Mouse (Mus musculus) heart, embryonic 11.5 days (tissue): Measurements from ENCODE around the gene Tmprss9. TPM values are rescaled to one million over a fixed set of nuclear protein-coding genes. Genes with fewer than 3 reads are reported as not detected.

ENCODE experiments used
- ATAC-seq: fragments of 200-750 bp; cut with Nextera tagmentation; replicated peaks from 2 replicates; pipeline ENCODE4 v1.8.0; 2017; ENCODE audit warnings: moderate library complexity; ENCODE audit not compliant: insufficient number of reproducible peaks, low FRiP score, low TSS enrichment
- H3K27ac ChIP-seq: fragments of 300-500 bp; sonication (generic); 2 replicates; pipeline ENCODE4 v1.5.1; 2014; ENCODE audit warnings: mild to moderate bottlenecking, low read depth, low read length
- H3K27me3 ChIP-seq: fragments of 300-500 bp; sonication (generic); 2 replicates; pipeline ENCODE4 v1.6.1; 2014; ENCODE audit warnings: mild to moderate bottlenecking, low read length, mixed read lengths; ENCODE audit not compliant: control insufficient read depth, insufficient read depth
- H3K36me3 ChIP-seq: fragments of 300-500 bp; sonication (generic); 2 replicates; pipeline ENCODE4 v1.6.1; 2014; ENCODE audit warnings: mild to moderate bottlenecking, low read length, moderate library complexity, mixed read lengths; ENCODE audit not compliant: control insufficient read depth, insufficient read depth
- H3K4me1 ChIP-seq: fragments of 300-500 bp; sonication (generic); 2 replicates; pipeline ENCODE4 v1.6.1; 2014; ENCODE audit warnings: low read length; ENCODE audit not compliant: control insufficient read depth, insufficient read depth
- H3K4me2 ChIP-seq: fragments of 300-500 bp; sonication (generic); 2 replicates; pipeline ENCODE4 v1.6.1; 2014; ENCODE audit warnings: mild to moderate bottlenecking, moderate library complexity
- H3K4me3 ChIP-seq: fragments of 300-500 bp; sonication (generic); 2 replicates; pipeline ENCODE4 v1.5.1; 2014; ENCODE audit warnings: low read depth, low read length
- H3K9ac ChIP-seq: fragments of 300-500 bp; sonication (generic); 2 replicates; pipeline ENCODE4 v1.6.1; 2014; ENCODE audit warnings: mild to moderate bottlenecking, low read depth, low read length, moderate library complexity
- H3K9me3 ChIP-seq: fragments of 300-500 bp; sonication (generic); replicated peaks from 2 replicates; pipeline ENCODE4 v1.6.1; 2016; ENCODE audit warnings: low read length; ENCODE audit not compliant: control insufficient read depth
- WGBS: fragments of 180-500 bp; shearing (Covaris S2); extraction: QIAGEN DNeasy Blood & Tissue Kit; methylation state at CpG from one replicate; pipeline ENCODE4 v1.1.7; 2014; ENCODE audit not compliant: insufficient replicate concordance; 5-methylcytosine and 5-hydroxymethylcytosine counted together
- polyA plus RNA-seq: library from polyadenylated mRNA; unstranded; fragments of >200 nt; fragmentation: Nextera tagmentation; extraction: Ambion mirVana; gene quantifications from 2 replicates; pipeline ENCODE4 v1.2.1, GENCODE M21; 2014

Gene Tmprss9
- polyA plus RNA-seq, 1 experiment from 2014 or later, result not detected

- peak overlapping the region; percentile 69 for H3K9ac ChIP-seq
Observed at GRCm38 (mm10) chr10:80932206-80932605, 60.6 kb downstream of the Tmprss9 start.

DNA sequence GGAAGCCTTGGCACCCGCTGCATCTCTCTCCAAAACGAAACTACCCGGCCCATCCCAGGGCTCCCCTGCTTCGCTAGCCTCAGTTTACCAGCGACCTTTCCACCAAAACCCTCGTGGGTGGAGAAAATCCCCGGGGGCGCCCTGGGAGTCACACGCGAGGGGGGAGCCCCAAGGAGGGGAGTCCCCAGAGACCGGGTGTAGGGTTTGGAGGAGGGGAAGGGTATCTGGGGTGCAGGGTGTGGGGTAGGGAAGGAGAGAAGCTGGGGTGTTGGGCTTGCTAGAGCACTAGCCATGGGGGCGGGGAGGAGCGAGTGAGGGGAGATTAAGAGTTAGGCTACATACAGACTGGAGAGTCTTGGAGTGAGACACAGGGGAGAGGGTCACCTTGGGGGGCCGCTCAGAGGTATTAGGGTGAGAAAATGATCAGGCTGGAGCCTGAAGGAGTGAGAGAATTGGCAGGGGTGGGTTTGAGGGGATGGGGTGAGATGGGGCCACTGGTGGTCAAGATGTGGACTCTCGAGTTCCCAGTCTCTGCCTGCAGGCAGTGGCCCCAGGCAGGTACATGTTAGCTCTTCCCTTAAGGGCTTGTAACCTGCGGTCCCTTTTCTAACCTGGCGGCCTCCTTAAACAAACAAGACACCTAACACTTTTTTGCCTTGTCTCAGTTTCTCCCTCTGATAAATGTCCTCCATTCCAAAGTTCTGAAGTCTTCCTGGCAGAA, 61.2 kb downstream of the Tmprss9 start:
- H3K27me3 ChIP-seq, result peaks cover 21% of the 10 kb centered on the region
- no peaks in the 10 kb centered on the region for H3K36me3 ChIP-seq
- WGBS, result 2% methylated on average over 17 of the region's 17 CpGs
- H3K4me3 ChIP-seq, result peak overlapping the region; percentile 77
- H3K4me1 ChIP-seq, result peaks cover 69% of the 10 kb centered on the region
- peak overlapping the region; percentile 69 for H3K9ac ChIP-seq
- no peak for ATAC-seq
- no peaks in the 10 kb centered on the region for H3K9me3 ChIP-seq
- H3K27ac ChIP-seq, result no peak overlapping the region; the same call in 1 of the 2 replicates
- peak overlapping the region; percentile 90 for H3K4me2 ChIP-seq

More at GRCm38 (mm10) chr10:80932206-80932605, 60.6 kb downstream of the Tmprss9 start:
- Histone ChIP-seq H3K4me3 (peak overlapping the region; percentile 77), H3K27ac (no peak overlapping the region; the same call in 1 of the 2 replicates), H3K4me1 (peaks cover 63% of the 10 kb centered on the region), H3K4me2 (peak overlapping the region; percentile 90), H3K9me3 (no peaks in the 10 kb centered on the region), H3K27me3 (peaks cover 20% of the 10 kb centered on the region), H3K36me3 (no peaks in the 10 kb centered on the region)
- no peak for ATAC-seq
- WGBS, result under 1% methylated on average over 20 of the region's 20 CpGs

DNA sequence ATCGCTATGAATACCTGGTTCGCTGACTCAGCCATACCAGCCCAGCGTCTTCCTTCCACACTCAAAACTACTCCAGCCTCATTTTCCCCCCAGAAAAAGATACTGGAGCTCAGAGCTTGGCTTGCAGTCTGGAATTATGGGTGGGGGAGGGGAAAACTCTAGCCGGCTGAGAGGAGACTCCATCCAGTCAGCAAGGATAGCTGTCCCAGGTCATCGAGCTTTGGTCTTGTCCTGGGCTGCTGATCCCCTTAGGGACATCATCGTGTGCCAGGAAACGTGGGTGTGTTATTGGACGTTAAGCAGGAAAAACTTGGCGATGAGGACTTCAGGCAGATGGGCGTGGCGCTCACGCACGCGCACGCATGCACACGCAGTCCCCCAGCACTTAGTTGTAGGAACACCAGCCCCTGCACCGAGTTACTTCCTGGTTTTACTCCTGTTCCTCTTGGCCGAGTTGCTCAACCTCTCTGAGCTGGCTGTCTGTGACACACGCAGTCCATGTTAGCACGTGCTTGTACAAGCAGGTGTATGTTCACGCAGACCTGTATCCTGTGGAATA, 61.9 kb downstream of the Tmprss9 start:
- Histone ChIP-seq H3K4me1 (peaks cover 75% of the 10 kb centered on the region), H3K9ac (peak overlapping the region; percentile 47; the same call in 1 of the 2 replicates), H3K9me3 (no peaks in the 10 kb centered on the region), H3K27ac (no peak overlapping the region), H3K4me2 (peak overlapping the region; percentile 90), H3K36me3 (no peaks in the 10 kb centered on the region), H3K4me3 (peak overlapping the region; percentile 77; the same call in 1 of the 2 replicates), H3K27me3 (peaks cover 23% of the 10 kb centered on the region)
- no peak for ATAC-seq
- 3% methylated on average over 21 of the region's 21 CpGs for WGBS

DNA sequence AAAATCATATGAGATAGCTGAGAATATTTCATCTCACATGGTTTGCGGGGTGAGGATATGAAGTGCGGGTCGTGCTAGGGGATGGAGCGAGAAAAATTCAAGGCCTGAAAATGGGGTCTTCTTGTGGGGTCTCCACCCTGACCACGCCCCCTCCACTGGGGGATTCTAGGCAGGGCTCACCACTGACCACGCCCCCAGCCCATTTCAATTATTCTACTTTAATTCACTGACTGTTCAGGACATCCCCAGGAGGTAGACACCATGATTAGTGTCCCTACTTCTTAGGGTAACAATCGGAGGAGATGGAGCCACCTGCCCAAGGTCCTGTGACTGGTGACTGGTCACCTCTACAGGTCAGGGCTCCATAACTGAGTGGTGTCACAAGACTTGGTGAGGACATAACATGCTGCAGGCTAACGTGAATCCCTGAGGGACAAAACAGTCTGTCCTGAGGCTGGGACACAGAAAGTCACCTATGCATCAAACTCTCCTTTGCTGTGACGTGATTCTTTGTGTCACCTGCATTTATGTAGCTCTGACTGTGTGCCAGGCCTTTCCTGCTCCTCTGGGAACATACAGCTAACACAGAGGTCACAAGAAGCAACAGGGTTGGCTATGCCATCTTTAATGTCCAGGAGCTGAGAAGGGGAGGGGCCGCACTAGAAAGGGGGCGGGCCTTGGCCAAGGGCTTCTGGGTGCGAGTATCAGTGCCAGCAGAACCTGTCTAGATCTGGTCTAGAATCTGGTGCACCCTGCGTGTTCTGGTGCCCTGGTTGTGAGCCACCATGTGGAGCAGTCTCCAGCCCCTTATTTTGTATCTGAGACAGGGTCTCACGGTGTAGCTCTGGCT, 62.7 kb downstream of the Tmprss9 start:
- H3K4me2 ChIP-seq, result peak overlapping the region; percentile 90; the same call in 1 of the 2 replicates
- no peak overlapping the region for H3K27ac ChIP-seq
- 40% methylated on average over 14 of the region's 14 CpGs for WGBS
- no peaks in the 10 kb centered on the region for H3K9me3 ChIP-seq
- no peak overlapping the region for H3K4me3 ChIP-seq
- H3K4me1 ChIP-seq, result peaks cover 80% of the 10 kb centered on the region
- ATAC-seq, result no peak
- no peak overlapping the region for H3K9ac ChIP-seq
- H3K27me3 ChIP-seq, result peaks cover 23% of the 10 kb centered on the region
- no peaks in the 10 kb centered on the region for H3K36me3 ChIP-seq

- Histone ChIP-seq H3K27ac (no peak overlapping the region), H3K9me3 (no peaks in the 10 kb centered on the region), H3K4me3 (no peak overlapping the region), H3K4me1 (peaks cover 86% of the 10 kb centered on the region), H3K36me3 (no peaks in the 10 kb centered on the region), H3K4me2 (no peak overlapping the region; the same call in 1 of the 2 replicates), H3K27me3 (peaks cover 23% of the 10 kb centered on the region), H3K9ac (no peak overlapping the region)
- no peak for ATAC-seq
- 22% methylated on average over 3 of the region's 3 CpGs for WGBS
Observed at GRCm38 (mm10) chr10:80935241-80935640, 63.6 kb downstream of the Tmprss9 start.

DNA sequence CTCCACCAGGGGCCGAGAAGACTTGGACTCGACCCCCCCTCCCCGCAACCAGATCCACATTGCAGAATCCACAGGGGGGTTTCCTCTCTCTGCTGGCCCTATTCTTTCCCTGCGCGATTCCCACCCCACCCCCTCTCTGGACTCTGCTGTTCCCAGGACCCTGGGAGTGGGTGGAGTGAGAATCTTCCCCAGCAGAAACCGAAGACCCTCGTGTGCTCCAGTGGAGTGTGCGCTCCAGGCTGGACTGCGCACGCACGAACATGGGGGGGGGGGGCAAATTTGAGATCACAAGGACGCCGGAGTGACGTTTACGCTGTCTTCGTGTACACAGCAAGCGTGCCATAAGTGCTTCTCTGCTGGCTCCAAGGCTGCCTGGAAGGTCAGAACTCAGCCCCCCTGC, 64.0 kb downstream of the Tmprss9 start:
- Histone ChIP-seq H3K36me3 (no peaks in the 10 kb centered on the region), H3K4me3 (peak overlapping the region; percentile 49), H3K9ac (peak overlapping the region; percentile 80; the same call in 1 of the 2 replicates), H3K27me3 (peaks cover 23% of the 10 kb centered on the region), H3K4me2 (peak overlapping the region; percentile 81), H3K4me1 (peaks cover 86% of the 10 kb centered on the region), H3K9me3 (no peaks in the 10 kb centered on the region), H3K27ac (no peak overlapping the region)
- 8% methylated on average over 17 of the region's 17 CpGs for WGBS
- no peak for ATAC-seq

- Histone ChIP-seq H3K27me3 (peaks cover 20% of the 10 kb centered on the region), H3K4me1 (peaks cover 86% of the 10 kb centered on the region), H3K9ac (peak overlapping the region; percentile 80), H3K9me3 (no peaks in the 10 kb centered on the region), H3K27ac (peak overlapping the region; percentile 59), H3K36me3 (no peaks in the 10 kb centered on the region), H3K4me3 (peak overlapping the region; percentile 49), H3K4me2 (peak overlapping the region; percentile 81)
- peak; percentile 32; the same call in 1 of the 2 replicates for ATAC-seq
- 2% methylated on average over 36 of the region's 37 CpGs for WGBS
Observed at GRCm38 (mm10) chr10:80936135-80936809, 64.6 kb downstream of the Tmprss9 start.

- Histone ChIP-seq H3K4me2 (peak overlapping the region; percentile 81), H3K27me3 (peaks cover 15% of the 10 kb centered on the region), H3K27ac (peak overlapping the region; percentile 59), H3K9me3 (no peaks in the 10 kb centered on the region), H3K36me3 (no peaks in the 10 kb centered on the region), H3K4me1 (peaks cover 85% of the 10 kb centered on the region), H3K4me3 (peak overlapping the region; percentile 49; the same call in 1 of the 2 replicates), H3K9ac (peak overlapping the region; percentile 80; the same call in 1 of the 2 replicates)
- WGBS, result 10% methylated on average over 6 of the region's 6 CpGs
- ATAC-seq, result no peak
Observed at GRCm38 (mm10) chr10:80936810-80937164, 65.1 kb downstream of the Tmprss9 start.
